Mouse (Mus musculus) liver, embryonic 14.5 days (tissue): ENCODE results near the gene Scrn1. TPM values are rescaled to one million over a fixed set of nuclear protein-coding genes. Genes with fewer than 3 reads are reported as not detected.

Experiments used
- ATAC-seq: fragments of 200-750 bp; cut with Nextera tagmentation; 2 replicates; pipeline ENCODE4 v1.8.0; 2017; ENCODE audit warnings: moderate number of reproducible peaks, mild to moderate bottlenecking, moderate library complexity; ENCODE audit not compliant: insufficient read depth
- DNase-seq, 3 experiments: peaks; one replicate each; pipeline ENCODE4 v3.0.0-alpha.2; 2012 to 2013; ENCODE audit warnings: low read depth in 3 of 3, low spot score in 3 of 3
- H3K27ac ChIP-seq: fragments of 300-500 bp; sonication (generic); 2 replicates; pipeline ENCODE4 v1.5.1; 2014; ENCODE audit warnings: moderate library complexity, mild to moderate bottlenecking, control low read depth, inconsistent platforms
- H3K27me3 ChIP-seq: fragments of 300-500 bp; sonication (generic); 2 replicates; pipeline ENCODE4 v1.6.1; 2014; ENCODE audit warnings: mild to moderate bottlenecking, low read length, moderate library complexity; ENCODE audit not compliant: control insufficient read depth, insufficient read depth
- H3K36me3 ChIP-seq: fragments of 300-500 bp; sonication (generic); replicated peaks from 2 replicates; pipeline ENCODE4 v1.6.1; 2014; ENCODE audit warnings: low read depth; ENCODE audit not compliant: control insufficient read depth, insufficient read depth
- H3K4me1 ChIP-seq, 2 experiments: fragments of 200-500 bp in 1 of 2; fragments of 300-500 bp in 1 of 2; sonication (generic) in 1 of 2; replicated peaks; 2 replicates each; pipeline ENCODE4 v1.6.1; 2012 to 2014; ENCODE audit warnings: antibody characterized with exemption in 1 of 2, inconsistent platforms in 1 of 2, low read length in 1 of 2; ENCODE audit not compliant: control insufficient read depth in 2 of 2, insufficient read depth in 2 of 2
- H3K4me2 ChIP-seq: fragments of 300-500 bp; sonication (generic); 2 replicates; pipeline ENCODE4 v1.6.1; 2014; ENCODE audit warnings: low read depth, mild to moderate bottlenecking, control low read depth, moderate library complexity
- H3K4me3 ChIP-seq, 2 experiments: fragments of 200-500 bp in 1 of 2; fragments of 300-500 bp in 1 of 2; sonication (generic) in 1 of 2; 2 replicates each; pipeline ENCODE4 v1.5.1; 2012 to 2014; ENCODE audit warnings: low read depth in 2 of 2, low read length in 2 of 2, mild to moderate bottlenecking in 2 of 2, control low read depth in 1 of 2, inconsistent platforms in 1 of 2, moderate library complexity in 1 of 2; ENCODE audit not compliant: insufficient read depth in 1 of 2
- H3K9ac ChIP-seq: fragments of 300-500 bp; sonication (generic); replicated peaks from 2 replicates; pipeline ENCODE4 v1.6.1; 2014; ENCODE audit warnings: mild to moderate bottlenecking, control low read depth, moderate library complexity
- H3K9me3 ChIP-seq: fragments of 300-500 bp; sonication (generic); 2 replicates; pipeline ENCODE4 v1.6.1; 2016; ENCODE audit warnings: low read length, mixed read lengths; ENCODE audit not compliant: control insufficient read depth
- CTCF ChIP-seq: IDR thresholded peaks from 2 replicates; pipeline ENCODE4 v1.5.1; 2016; ENCODE audit warnings: antibody characterized with exemption, low read depth, control low read depth
- EP300 ChIP-seq: IDR thresholded peaks from 2 replicates; pipeline ENCODE4 v1.6.1; 2016; ENCODE audit warnings: antibody characterized with exemption, low read depth
- WGBS: fragments of 180-500 bp; shearing (Covaris S2); extraction: QIAGEN DNeasy Blood & Tissue Kit; methylation state at CpG from one replicate; pipeline ENCODE4 v1.1.7; 2014; ENCODE audit not compliant: insufficient replicate concordance; 5-methylcytosine and 5-hydroxymethylcytosine counted together
- polyA plus RNA-seq, 2 experiments: library from polyadenylated mRNA; depleted of rRNA in 1 of 2; stranded (reverse) in 1 of 2; unstranded in 1 of 2; fragments of >200 nt; fragmentation: Nextera tagmentation in 1 of 2; extraction: Ambion mirVana in 1 of 2; gene quantifications; 2 replicates each; pipeline versions ENCODE4 v1.2.1 to v1.2.3; 2012 to 2014

Gene Scrn1
- polyA plus RNA-seq, 2 experiments = 0.13 to 0.24 TPM

- no peaks in the 10 kb centered on the region for H3K36me3 ChIP-seq
- TF ChIP-seq CTCF (peak; percentile 45), EP300 (no peak)
- 32% methylated on average over 8 of the region's 8 CpGs for WGBS
- H3K27ac ChIP-seq = no peak overlapping the region
- no peaks in the 10 kb centered on the region for H3K27me3 ChIP-seq
- H3K9ac ChIP-seq = no peak overlapping the region
- H3K4me3 ChIP-seq = no peak overlapping the region
- no peak for DNase-seq
- no peak for ATAC-seq
- H3K9me3 ChIP-seq = no peaks in the 10 kb centered on the region
- H3K4me1 ChIP-seq = no peaks in the 10 kb centered on the region
- H3K4me2 ChIP-seq = no peak overlapping the region
Observed at GRCm38 (mm10) chr6:54507002-54507401, 59.3 kb downstream of the Scrn1 start.

GRCm38 (mm10) chr6:54506318-54506717, 60.0 kb downstream of the Scrn1 start:
- Histone ChIP-seq H3K27ac (no peak overlapping the region), H3K4me3 (no peak overlapping the region), H3K27me3 (no peaks in the 10 kb centered on the region), H3K9ac (no peak overlapping the region), H3K9me3 (no peaks in the 10 kb centered on the region), H3K4me2 (no peak overlapping the region), H3K36me3 (no peaks in the 10 kb centered on the region), H3K4me1 (no peaks in the 10 kb centered on the region)
- TF ChIP-seq CTCF (no peak), EP300 (no peak)
- ATAC-seq (no peak), DNase-seq (no peak)
- 66% methylated on average over 11 of the region's 11 CpGs for WGBS

DNA sequence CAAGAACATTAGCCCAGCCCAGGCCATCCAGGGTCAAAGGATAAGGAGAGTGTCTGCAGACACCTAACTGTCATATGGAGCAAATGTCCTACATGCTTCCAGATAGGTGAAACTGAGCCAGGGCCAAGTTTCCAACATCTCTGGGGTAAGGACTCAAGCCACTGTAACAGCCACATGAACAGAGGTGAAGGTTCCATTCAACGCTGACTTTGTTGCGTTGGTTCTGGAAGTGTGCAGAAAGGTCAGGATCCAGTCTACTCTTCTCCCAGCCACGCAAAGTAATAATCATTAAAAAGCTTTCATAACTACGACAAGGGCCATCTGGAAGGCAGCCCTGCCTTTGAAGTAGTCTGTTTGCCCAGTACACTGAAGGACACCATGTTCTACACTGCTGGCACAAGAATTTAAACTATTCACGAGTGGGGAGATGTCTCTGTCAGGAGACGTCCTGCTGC, 63.6 kb downstream of the Scrn1 start:
- Histone ChIP-seq H3K27me3 (no peaks in the 10 kb centered on the region), H3K9me3 (no peaks in the 10 kb centered on the region), H3K4me2 (no peak overlapping the region), H3K9ac (no peak overlapping the region), H3K4me3 (no peak overlapping the region), H3K27ac (no peak overlapping the region), H3K4me1 (no peaks in the 10 kb centered on the region), H3K36me3 (no peaks in the 10 kb centered on the region)
- ATAC-seq (no peak), DNase-seq (no peak)
- WGBS = 69% methylated on average over 6 of the region's 6 CpGs
- TF ChIP-seq CTCF = no peak
- no peak for TF ChIP-seq EP300

DNA sequence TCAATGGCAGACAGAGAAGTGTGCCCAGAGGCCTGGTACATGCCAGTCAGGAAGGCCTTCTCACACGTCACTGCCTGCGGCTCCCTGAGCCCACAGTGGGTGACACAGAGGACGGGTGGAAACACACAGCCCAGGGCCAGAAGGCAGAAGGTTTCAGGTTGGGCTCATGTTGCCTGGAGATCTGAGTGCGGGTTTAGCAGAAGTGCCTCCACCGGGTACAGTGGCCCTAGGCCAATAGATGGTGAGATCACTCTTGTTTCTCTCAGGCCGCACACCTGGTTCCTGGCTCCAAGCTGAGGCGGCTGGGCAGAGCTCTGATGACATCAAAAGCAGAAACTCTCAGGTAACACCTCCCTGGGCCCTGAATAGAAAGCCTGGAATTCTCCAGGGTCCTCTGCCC, 70.1 kb downstream of the Scrn1 start:
- Histone ChIP-seq H3K27me3 (no peaks in the 10 kb centered on the region), H3K9me3 (no peaks in the 10 kb centered on the region), H3K4me2 (no peak overlapping the region), H3K9ac (no peak overlapping the region), H3K4me3 (no peak overlapping the region), H3K36me3 (no peaks in the 10 kb centered on the region), H3K27ac (no peak overlapping the region), H3K4me1 (no peaks in the 10 kb centered on the region)
- WGBS = 68% methylated on average over 7 of the region's 7 CpGs
- ATAC-seq = no peak
- TF ChIP-seq EP300 (no peak), CTCF (no peak)
- no peak for DNase-seq

GRCm38 (mm10) chr6:54494612-54495398, 71.5 kb downstream of the Scrn1 start:
- no peaks in the 10 kb centered on the region for H3K9me3 ChIP-seq
- H3K4me2 ChIP-seq = no peak overlapping the region
- ATAC-seq (no peak), DNase-seq (no peak)
- H3K27ac ChIP-seq = no peak overlapping the region
- TF ChIP-seq EP300 = no peak
- TF ChIP-seq CTCF = no peak
- H3K36me3 ChIP-seq = no peaks in the 10 kb centered on the region
- H3K4me3 ChIP-seq = no peak overlapping the region
- no peak overlapping the region for H3K9ac ChIP-seq
- H3K27me3 ChIP-seq = no peaks in the 10 kb centered on the region
- WGBS = 67% methylated on average over 11 of the region's 11 CpGs
- no peaks in the 10 kb centered on the region for H3K4me1 ChIP-seq
